Mouse (Mus musculus) Patski (cell line): ENCODE results near the gene Slc11a2. TPM values are rescaled to one million over a fixed set of nuclear protein-coding genes. Genes with fewer than 3 reads are reported as not detected.
"Not testable (repeated sequence)": the region's sequence is repeated elsewhere in the genome, so short reads cannot be mapped to it uniquely, and the experiment has no call there.

Source experiments
- ATAC-seq: fragments of 100-300 bp; one replicate; pipeline ENCODE4 v1.8.0; 2021
- CTCF ChIA-PET: fragments of 350-600 bp; sonication (Branson Sonifier 250); formaldehyde crosslinking; loops from one replicate; lab custom pipeline; 2022; ENCODE audit warnings: inconsistent platforms; lab: Charles Lee
- POLR2A ChIA-PET: fragments of 350-600 bp; sonication (Branson Sonifier 250); formaldehyde crosslinking; loops from one replicate; lab custom pipeline; 2022; ENCODE audit warnings: antibody characterized with exemption, inconsistent platforms; lab: Charles Lee
- DNase-seq: peaks from one replicate; pipeline ENCODE4 v3.0.0-alpha.2; 2011; ENCODE audit warnings: low read depth, low spot score
- H3K27me3 ChIP-seq: fragments of 371-371 bp; one replicate; pipeline ENCODE4 v1.5.1; 2021
- CTCF ChIP-seq: fragments of 100-300 bp; IDR thresholded peaks from one replicate; pipeline ENCODE4 v1.5.1; 2021
- in situ Hi-C: fragments of 300-500 bp; cut with MboI; formaldehyde crosslinking; loops from 3 replicates; pipeline ENCODE4 v1.11.1; 2018; ENCODE audit warnings: low pct_unique_long_range_greater_than_20kb, mixed read lengths
- polyA plus RNA-seq: library from polyadenylated mRNA; unstranded; gene quantifications from one replicate; pipeline ENCODE4 v1.2.3, GENCODE M21; 2021

The Slc11a2 gene
- polyA plus RNA-seq, 1 experiment from 2014 or later, result 78.4 TPM

- DNase-seq, result no peak
- ChIA-PET POLR2A (interaction anchor here (0.6 to 1.9 kb wide), 2 partner anchors 10 to 33 kb away, joined by 4 to 5 read pairs; no protein-coding TSS in a partner anchor), CTCF (interaction anchor here (1.1 to 1.3 kb wide), 2 partner anchors 9 to 30 kb away, joined by 3 to 5 read pairs; no protein-coding TSS in a partner anchor)
- TF ChIP-seq CTCF, result no peak
- in situ Hi-C loops, result no loop called here
- H3K27me3 ChIP-seq, result no peaks in the 10 kb centered on the region
- no peak for ATAC-seq
Measured at GRCm38 (mm10) chr15:100391066-100391465, 33.8 kb downstream of the Slc11a2 start.

DNA sequence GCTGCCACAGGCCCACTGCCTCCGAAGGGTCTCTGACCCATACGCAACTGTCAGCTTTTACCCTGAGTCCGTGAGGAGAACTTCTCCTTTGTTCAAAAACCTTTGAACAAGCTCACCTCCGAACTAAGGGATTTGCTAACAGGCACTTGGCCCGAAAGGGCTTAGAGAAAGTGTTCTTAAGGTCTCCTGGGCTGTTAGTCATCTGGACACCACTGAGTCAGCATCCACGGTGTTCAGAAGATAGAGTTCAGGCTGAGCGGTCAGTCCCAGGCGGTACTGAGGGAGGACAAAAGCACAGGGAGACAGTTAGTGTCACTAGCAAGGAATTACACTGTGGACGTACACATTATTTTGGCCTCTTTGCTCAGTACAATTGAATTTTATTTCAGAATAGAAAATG lies 36.0 kb downstream of the Slc11a2 start:
- ChIA-PET POLR2A (no interaction called here), CTCF (no interaction called here)
- no peak for DNase-seq
- in situ Hi-C loops, result loop anchor here (5.0 kb wide), 1 partner anchor 63 kb away; no protein-coding TSS in a partner anchor
- no peaks in the 10 kb centered on the region for H3K27me3 ChIP-seq
- no peak for TF ChIP-seq CTCF
- no peak for ATAC-seq

DNA sequence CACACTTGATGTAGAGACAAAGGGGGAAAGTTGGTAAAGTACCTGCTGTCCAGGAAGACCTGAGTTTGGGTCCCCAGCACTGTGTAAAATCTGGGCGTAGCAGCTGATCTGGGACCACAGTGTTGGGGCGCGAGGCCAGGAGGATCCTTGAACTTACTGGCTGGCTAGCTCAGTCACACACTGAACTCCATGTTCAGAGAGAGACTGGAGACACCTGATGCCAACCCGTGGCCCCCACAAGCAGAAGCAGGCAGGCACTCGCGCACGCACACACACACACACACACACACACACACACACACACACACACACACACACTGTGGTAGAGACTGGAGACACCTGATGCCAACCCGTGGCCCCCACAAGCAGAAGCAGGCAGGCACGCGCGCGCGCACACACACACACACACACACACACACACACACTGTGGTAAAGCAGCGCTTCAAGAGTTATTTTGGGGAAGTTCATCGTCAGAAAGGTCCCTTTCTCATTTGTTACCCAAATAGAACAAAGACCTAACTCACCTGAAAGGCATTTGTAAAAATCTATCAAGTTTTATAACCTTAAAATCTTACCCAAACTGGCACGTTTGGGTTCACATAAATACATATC lies 36.5 kb downstream of the Slc11a2 start:
- TF ChIP-seq CTCF, result no peak
- ATAC-seq, result no peak
- no peaks in the 10 kb centered on the region for H3K27me3 ChIP-seq
- in situ Hi-C loops, result loop anchor here (5.0 kb wide), 1 partner anchor 64 kb away; no protein-coding TSS in a partner anchor
- POLR2A ChIA-PET, result no interaction called here
- no peak for DNase-seq
- CTCF ChIA-PET, result no interaction called here

GRCm38 (mm10) chr15:100387544-100388223 lies 37.2 kb downstream of the Slc11a2 start:
- TF ChIP-seq CTCF, result no peak
- ATAC-seq (no peak), DNase-seq (no peak)
- ChIA-PET CTCF (no interaction called here), POLR2A (interaction anchor here (1.0 kb wide), 1 partner anchor 36 kb away, joined by 3 read pairs; no protein-coding TSS in a partner anchor)
- no peaks in the 10 kb centered on the region for H3K27me3 ChIP-seq
- in situ Hi-C loops, result loop anchor here (5.0 kb wide), 1 partner anchor 65 kb away; no protein-coding TSS in a partner anchor

DNA sequence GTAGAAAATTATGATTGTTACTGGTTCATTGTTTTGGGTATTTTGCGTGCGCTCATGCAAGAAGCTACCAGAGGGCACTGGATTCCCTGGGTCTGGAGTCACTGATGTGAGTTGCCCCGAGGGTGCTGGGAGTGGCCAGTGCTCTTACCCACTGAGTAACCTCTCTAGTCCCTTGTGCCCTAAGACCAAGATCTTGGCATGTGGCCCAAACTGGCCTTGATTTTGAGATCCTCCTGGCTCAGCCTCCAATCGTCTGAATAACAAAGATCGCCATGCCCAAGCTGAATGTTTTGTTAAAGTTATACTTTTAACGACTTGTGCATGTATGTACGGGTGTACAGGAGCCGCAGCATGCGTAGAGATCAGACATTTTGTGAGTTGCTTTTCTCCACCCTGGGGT lies 39.2 kb downstream of the Slc11a2 start:
- no peaks in the 10 kb centered on the region for H3K27me3 ChIP-seq
- CTCF ChIA-PET, result interaction anchor here (0.8 to 1.5 kb wide), 4 partner anchors 9 to 122 kb away, joined by 3 to 4 read pairs (median 4); no protein-coding TSS in a partner anchor
- DNase-seq (no peak), ATAC-seq (no peak)
- TF ChIP-seq CTCF, result no peak
- POLR2A ChIA-PET, result no interaction called here
- in situ Hi-C loops, result loop anchor here (5.0 kb wide), 1 partner anchor 67 kb away; no protein-coding TSS in a partner anchor

- ChIA-PET CTCF (interaction anchor here (1.4 kb wide), 1 partner anchor 21 kb away, joined by 4 read pairs; no protein-coding TSS in a partner anchor), POLR2A (no interaction called here)
- TF ChIP-seq CTCF, result no peak
- ATAC-seq, result no peak
- no peaks in the 10 kb centered on the region for H3K27me3 ChIP-seq
- no peak for DNase-seq
- in situ Hi-C loops, result no loop called here
Measured at GRCm38 (mm10) chr15:100380104-100380503, 44.8 kb downstream of the Slc11a2 start.

DNA sequence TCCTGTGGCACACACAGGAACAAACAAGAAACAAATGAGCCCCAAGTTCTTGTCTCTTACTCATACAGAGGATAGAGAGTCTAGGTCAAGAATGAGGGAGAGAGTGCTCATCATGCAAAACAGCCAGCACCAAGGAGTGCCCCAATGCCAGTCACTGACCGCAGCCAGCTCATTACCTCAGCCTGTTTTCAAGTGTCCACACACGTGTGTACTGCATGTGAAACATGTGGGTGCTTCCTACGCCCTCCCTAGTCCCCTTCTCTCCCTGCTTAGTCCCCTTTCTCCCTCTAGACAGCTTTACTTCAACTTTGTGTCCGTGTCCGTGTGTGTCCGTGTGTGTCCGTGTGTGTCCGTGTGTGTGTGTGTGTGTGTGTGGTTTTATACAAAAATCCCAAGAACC lies 45.2 kb downstream of the Slc11a2 start:
- DNase-seq, result no peak
- H3K27me3 ChIP-seq, result no peaks in the 10 kb centered on the region
- POLR2A ChIA-PET, result no interaction called here
- TF ChIP-seq CTCF, result no peak
- no peak for ATAC-seq
- in situ Hi-C loops, result no loop called here
- CTCF ChIA-PET, result interaction anchor here (1.4 kb wide), 1 partner anchor 21 kb away, joined by 4 read pairs; no protein-coding TSS in a partner anchor

DNA sequence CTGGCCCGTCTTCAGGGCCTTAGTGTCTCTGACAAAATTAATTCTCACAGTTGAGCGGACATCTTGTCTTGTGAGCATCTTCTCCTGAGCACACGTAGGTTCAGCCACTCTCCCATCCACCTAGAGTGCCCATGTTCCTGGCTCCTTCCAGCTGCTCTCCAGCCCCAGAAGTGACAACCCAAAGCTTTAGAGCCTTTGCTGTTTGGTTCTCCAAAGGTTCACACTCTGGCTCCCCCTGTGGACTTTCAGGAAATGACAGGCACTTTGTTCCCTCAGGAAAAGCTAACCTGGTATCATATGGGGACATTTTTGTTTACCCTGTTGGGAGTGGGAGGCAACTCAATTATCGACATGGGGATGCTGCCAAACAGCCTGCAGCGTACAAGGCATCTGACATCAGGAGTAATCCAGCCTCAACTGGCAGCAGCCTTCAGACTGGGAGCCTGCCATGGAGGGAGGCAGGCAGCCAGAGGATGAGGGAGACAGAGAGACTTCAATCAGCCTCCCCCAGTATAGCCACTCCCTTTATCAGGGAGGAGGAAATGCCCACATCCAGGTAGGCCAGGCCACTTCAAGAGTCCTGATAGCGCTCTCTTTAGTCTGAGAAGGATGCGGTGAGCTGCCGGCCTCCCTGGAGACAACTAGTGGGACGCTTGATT lies 46.9 kb downstream of the Slc11a2 start:
- in situ Hi-C loops, POLR2A ChIA-PET, CTCF ChIA-PET, DNase-seq, H3K27me3 ChIP-seq: not testable (repeated sequence)
- ATAC-seq, result peak; percentile 59

DNA sequence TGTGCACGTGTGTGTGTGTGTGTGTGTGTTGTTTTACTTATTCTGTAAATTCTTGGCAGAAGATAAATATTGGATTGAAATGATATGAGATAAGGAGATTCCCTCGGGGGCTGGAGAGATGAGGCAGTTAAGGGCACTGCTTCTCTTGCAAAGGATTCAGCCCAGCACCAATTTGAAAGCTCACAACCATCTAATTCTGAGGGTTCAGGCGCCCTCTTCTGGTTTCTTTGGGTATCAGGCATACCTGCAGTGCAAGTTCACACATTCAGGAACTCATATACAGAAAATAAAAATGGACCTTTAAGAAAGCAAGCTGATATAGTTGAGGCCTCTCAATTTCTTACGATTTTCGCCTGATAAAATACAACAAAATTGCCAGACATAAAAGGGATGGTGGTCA lies 49.8 kb downstream of the Slc11a2 start:
- DNase-seq, result no peak
- ChIA-PET CTCF (interaction anchor here (0.7 to 2.6 kb wide), 15 partner anchors 11 to 175 kb away, joined by 3 to 12 read pairs (median 6); partner anchors contain the start of gene Mettl7a3), POLR2A (interaction anchor here (1.2 to 2.3 kb wide), 2 partner anchors 55 to 67 kb away, joined by 4 to 7 read pairs; no protein-coding TSS in a partner anchor)
- ATAC-seq, result no peak
- peak; percentile 87 for TF ChIP-seq CTCF
- H3K27me3 ChIP-seq, result no peaks in the 10 kb centered on the region
- in situ Hi-C loops, result no loop called here

- no peak for ATAC-seq
- in situ Hi-C loops, result no loop called here
- POLR2A ChIA-PET, result interaction anchor here (1.1 kb wide), 1 partner anchor 36 kb away, joined by 3 read pairs; no protein-coding TSS in a partner anchor
Measured at GRCm38 (mm10) chr15:100367119-100367518, 57.8 kb downstream of the Slc11a2 start.

DNA sequence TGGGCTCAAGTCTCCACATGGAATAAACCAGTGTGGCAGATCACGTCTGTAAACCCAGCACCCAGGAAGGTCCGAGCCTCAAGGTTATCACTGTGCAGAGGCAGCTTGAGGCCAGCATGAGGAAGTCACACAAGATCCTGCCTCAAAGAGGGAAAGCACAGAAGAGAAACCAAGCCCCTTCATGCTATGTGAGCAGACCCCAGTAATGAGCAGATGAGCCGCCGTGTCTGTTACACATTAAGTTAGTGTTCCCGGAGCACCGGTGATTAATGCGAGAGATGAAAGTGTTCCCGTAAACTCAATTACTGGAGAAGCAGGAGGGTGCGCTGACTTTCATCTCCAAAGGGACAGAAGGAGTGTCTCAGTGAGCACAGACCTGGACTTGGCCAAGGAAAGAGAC lies 58.9 kb downstream of the Slc11a2 start:
- POLR2A ChIA-PET, DNase-seq, CTCF ChIA-PET, ATAC-seq, H3K27me3 ChIP-seq, in situ Hi-C loops: not testable (repeated sequence)

More at GRCm38 (mm10) chr15:100367119-100367518, 57.8 kb downstream of the Slc11a2 start:
- H3K27me3 ChIP-seq, result no peaks in the 10 kb centered on the region
- CTCF ChIA-PET, result interaction anchor here (1.1 to 1.4 kb wide), 2 partner anchors 36 to 82 kb away, joined by 3 to 5 read pairs; no protein-coding TSS in a partner anchor
- no peak for TF ChIP-seq CTCF
- DNase-seq, result no peak
